Mouse (Mus musculus): Measurements from ENCODE around the gene Rgl2. TPM values are rescaled to one million over a fixed set of nuclear protein-coding genes. Genes with fewer than 3 reads are reported as not detected.

The Rgl2 gene
- polyA plus RNA-seq, 1 experiment from 2014 or later: 27.2 TPM

DNA sequence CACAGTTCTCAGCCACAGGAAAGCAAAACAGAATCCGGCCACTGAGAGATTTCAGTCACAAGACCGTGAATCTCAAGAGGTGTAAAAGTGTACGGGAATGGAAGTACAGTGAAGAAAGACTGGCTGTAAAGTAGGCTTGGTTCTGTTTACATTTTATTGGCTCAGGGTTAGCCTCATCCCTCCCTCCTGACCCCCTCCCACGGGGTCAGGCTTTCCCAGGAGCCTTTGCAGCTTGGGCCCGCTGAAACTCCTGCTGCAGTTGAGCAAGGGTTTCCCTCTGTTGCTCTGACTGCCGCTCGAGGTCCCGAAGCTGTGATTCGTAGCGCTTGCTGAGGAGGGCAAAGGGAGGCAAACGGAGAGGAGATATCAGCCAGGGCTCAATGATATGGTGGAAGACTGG lies 9.4 kb downstream of the Rgl2 start:
- Histone ChIP-seq H3K9ac (ENCODE audit: low read length) (no peak overlapping the region; the same call in 1 of the 2 replicates), H3K4me3 (ENCODE audit: low read depth, low read length) (0 out of 2 replicates have a peak overlapping the region, but pooled peaks have one; percentile 62), H3K9me3 (replicated peaks; ENCODE audit: control insufficient read depth, low read length) (no peaks in the 10 kb centered on the region), H3K4me2 (ENCODE audit: low read length) (no peak overlapping the region; the same call in 1 of the 2 replicates), H3K4me1 (ENCODE audit: control insufficient read depth, insufficient read depth, low read length) (peaks cover 10% of the 10 kb centered on the region), H3K27ac (ENCODE audit: low read depth, low read length) (no peak overlapping the region), H3K36me3 (ENCODE audit: control insufficient read depth, insufficient read depth, low read length) (peaks cover 53% of the 10 kb centered on the region), H3K27me3 (replicated peaks; ENCODE audit: control insufficient read depth, insufficient read depth, low read length) (no peaks in the 10 kb centered on the region)
- ATAC-seq (no peak), DNase-seq (ENCODE audit: low spot score) (no peak)
- 90% methylated on average over 11 of the region's 11 CpGs for WGBS

DNA sequence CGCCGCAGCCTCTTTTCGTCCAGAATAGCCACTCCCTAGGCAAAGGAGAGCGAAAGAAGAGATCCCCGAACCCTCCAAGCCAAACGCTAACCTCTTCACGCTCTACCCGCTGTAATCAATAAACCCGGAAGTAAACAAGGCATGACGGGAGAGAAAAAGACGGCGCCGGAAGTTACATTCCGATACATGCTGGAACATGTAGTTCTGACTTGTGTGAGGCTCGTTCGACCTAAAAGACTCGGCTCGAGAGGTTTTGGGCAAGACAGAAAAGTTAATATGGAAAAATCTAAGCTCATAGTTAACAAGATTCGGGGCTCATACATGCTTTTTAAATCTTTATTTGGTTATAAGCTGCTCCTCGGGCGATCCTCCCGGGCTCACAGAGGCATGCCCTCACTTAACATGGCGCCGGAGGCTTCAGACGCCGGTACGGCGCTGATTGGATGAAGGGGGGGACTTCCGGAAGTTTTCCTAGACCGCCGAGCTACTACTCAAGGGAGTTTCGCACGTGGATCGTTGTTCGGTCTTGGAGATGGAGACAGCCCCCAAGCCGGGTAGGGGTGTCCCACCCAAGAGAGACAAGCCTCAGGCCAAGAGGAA lies 11.0 kb downstream of the Rgl2 start, which contains the start of the genes Pfdn6 and Wdr46:
Gene Pfdn6 (minus strand): TSS at position 138 of the 600 bp plus-strand sequence.
Gene Wdr46 (plus strand): TSS at position 455 of the 600 bp plus-strand sequence.
- H3K27me3 ChIP-seq (replicated peaks; ENCODE audit: control insufficient read depth, insufficient read depth, low read length): no peaks in the 10 kb centered on the region
- under 1% methylated on average over 36 of the region's 36 CpGs for WGBS
- H3K4me2 ChIP-seq (ENCODE audit: low read length): peak within 1 kb of the TSS; percentile 94
- peak within 1 kb of the TSS; percentile 62 for H3K4me3 ChIP-seq (ENCODE audit: low read depth, low read length)
- H3K4me1 ChIP-seq (ENCODE audit: control insufficient read depth, insufficient read depth, low read length): peaks cover 10% of the 10 kb centered on the region
- H3K9me3 ChIP-seq (replicated peaks; ENCODE audit: control insufficient read depth, low read length): no peaks in the 10 kb centered on the region
- H3K36me3 ChIP-seq (ENCODE audit: control insufficient read depth, insufficient read depth, low read length): peaks cover 58% of the 10 kb centered on the region
- ATAC-seq (peak; percentile 95), DNase-seq (ENCODE audit: low spot score) (peak; percentile 97)
- H3K9ac ChIP-seq (ENCODE audit: low read length): peak within 1 kb of the TSS; percentile 68
- H3K27ac ChIP-seq (ENCODE audit: low read depth, low read length): no peak within 1 kb of the TSS

DNA sequence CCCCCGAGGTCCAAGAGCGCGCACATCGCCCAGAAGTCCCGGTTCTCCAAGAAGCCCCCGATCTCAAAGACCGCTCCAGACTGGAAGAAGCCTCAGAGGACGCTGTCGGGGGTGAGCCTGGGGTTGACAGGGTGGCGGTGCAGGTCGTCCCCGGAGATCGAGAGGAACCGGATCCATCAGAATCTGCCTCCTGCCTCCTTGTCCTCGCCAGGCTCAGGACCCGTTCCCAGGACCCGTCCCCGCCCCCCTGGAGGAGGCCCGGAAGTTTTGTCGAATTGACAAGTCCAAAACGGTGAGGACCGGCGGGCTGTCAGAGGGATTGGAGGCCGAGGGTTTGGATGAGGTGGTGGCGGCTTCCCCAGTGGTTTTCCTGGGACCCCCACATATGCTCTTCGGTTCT lies 11.6 kb downstream of the Rgl2 start:
- peak overlapping the region; percentile 62 for H3K4me3 ChIP-seq (ENCODE audit: low read depth, low read length)
- no peak overlapping the region for H3K27ac ChIP-seq (ENCODE audit: low read depth, low read length)
- H3K4me2 ChIP-seq (ENCODE audit: low read length): peak overlapping the region; percentile 94
- no peaks in the 10 kb centered on the region for H3K27me3 ChIP-seq (replicated peaks; ENCODE audit: control insufficient read depth, insufficient read depth, low read length)
- H3K9ac ChIP-seq (ENCODE audit: low read length): peak overlapping the region; percentile 68
- peak; percentile 2; the same call in 1 of the 2 replicates for ATAC-seq
- DNase-seq (ENCODE audit: low spot score): no peak
- H3K36me3 ChIP-seq (ENCODE audit: control insufficient read depth, insufficient read depth, low read length): peaks cover 58% of the 10 kb centered on the region
- WGBS: 2% methylated on average over 26 of the region's 26 CpGs
- H3K4me1 ChIP-seq (ENCODE audit: control insufficient read depth, insufficient read depth, low read length): peaks cover 10% of the 10 kb centered on the region
- H3K9me3 ChIP-seq (replicated peaks; ENCODE audit: control insufficient read depth, low read length): no peaks in the 10 kb centered on the region

DNA sequence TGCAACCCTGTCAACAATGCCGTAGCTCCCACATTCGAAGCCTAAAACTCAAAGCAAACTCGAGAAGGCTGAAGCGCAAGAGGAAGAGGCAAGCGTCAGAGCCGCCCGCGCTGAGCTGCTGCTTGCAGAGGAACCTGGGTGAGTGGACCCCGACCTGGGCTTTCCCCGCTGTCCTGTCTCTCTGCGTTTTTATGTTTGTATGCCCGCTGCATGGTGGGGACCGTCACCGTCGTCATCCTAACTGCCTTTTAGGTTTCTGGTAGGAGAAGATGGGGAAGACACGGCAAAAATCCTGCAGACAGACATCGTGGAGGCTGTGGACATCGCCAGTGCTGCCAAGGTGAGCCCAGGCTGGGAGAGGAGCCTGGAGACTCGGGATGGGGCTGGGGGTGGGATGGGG lies 12.0 kb downstream of the Rgl2 start:
- peak overlapping the region; percentile 94 for H3K4me2 ChIP-seq (ENCODE audit: low read length)
- peak overlapping the region; percentile 62 for H3K4me3 ChIP-seq (ENCODE audit: low read depth, low read length)
- H3K27me3 ChIP-seq (replicated peaks; ENCODE audit: control insufficient read depth, insufficient read depth, low read length): no peaks in the 10 kb centered on the region
- DNase-seq (ENCODE audit: low spot score): no peak
- no peak overlapping the region for H3K27ac ChIP-seq (ENCODE audit: low read depth, low read length)
- WGBS: 69% methylated on average over 19 of the region's 19 CpGs
- peaks cover 10% of the 10 kb centered on the region for H3K4me1 ChIP-seq (ENCODE audit: control insufficient read depth, insufficient read depth, low read length)
- H3K9me3 ChIP-seq (replicated peaks; ENCODE audit: control insufficient read depth, low read length): no peaks in the 10 kb centered on the region
- H3K9ac ChIP-seq (ENCODE audit: low read length): peak overlapping the region; percentile 68
- ATAC-seq: no peak
- peaks cover 62% of the 10 kb centered on the region for H3K36me3 ChIP-seq (ENCODE audit: control insufficient read depth, insufficient read depth, low read length)

DNA sequence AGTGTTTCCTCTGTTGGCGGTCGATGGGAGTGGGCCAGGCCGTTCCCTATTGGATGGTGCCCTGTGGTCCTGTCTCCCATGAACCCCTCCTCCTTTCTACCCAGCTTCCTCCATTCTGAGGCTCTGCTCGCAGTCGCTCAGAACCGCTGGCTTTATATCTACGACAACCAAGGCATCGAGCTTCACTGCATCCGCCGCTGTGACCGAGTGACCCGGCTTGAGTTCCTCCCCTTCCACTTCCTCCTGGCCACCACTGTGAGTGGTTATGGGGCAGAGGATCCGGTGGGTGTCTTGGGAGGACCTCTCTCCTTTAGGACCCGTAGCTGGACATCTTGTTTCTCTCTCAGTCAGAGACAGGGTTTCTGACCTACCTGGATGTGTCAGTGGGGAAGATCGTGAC lies 14.1 kb downstream of the Rgl2 start:
- peaks cover 58% of the 10 kb centered on the region for H3K36me3 ChIP-seq (ENCODE audit: control insufficient read depth, insufficient read depth, low read length)
- ATAC-seq: no peak
- 95% methylated on average over 15 of the region's 15 CpGs for WGBS

DNA sequence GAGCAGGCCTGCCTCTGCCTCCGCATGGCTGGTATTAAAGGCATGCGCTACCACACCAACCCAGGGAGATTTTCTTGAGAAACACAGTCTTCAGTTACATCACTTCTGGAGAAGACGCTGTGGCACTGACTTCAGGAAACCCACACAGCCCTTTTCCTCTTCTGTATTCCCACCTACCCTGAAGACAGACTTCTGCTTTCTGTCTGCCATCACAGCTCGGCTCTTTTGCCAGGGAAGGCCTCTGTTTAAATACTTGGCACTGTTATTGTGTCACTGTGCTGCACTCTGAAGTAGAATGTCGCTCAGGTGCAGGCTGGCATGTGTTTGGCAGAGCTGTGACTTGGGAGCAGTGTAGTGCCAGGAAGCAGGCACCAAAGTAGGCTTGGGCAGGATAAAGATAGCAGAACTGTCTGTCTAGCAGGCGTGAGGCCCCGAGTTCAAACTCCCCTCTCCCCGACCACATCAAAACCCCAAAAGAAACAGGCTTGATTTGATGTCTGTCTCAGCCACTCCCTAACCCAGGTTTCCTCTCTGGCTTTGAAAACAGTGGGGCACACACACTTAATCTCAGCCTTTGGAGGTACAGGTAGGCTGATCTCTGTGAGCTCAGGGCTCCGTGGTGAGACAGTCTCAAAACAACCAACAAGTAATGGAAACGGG lies 18.2 kb downstream of the Rgl2 start:
- Histone ChIP-seq H3K4me2 (ENCODE audit: low read length) (no peak overlapping the region), H3K27me3 (replicated peaks; ENCODE audit: control insufficient read depth, insufficient read depth, low read length) (no peaks in the 10 kb centered on the region), H3K4me1 (ENCODE audit: control insufficient read depth, insufficient read depth, low read length) (peaks cover 13% of the 10 kb centered on the region), H3K9ac (ENCODE audit: low read length) (no peak overlapping the region), H3K36me3 (ENCODE audit: control insufficient read depth, insufficient read depth, low read length) (peaks cover 81% of the 10 kb centered on the region), H3K4me3 (ENCODE audit: low read depth, low read length) (no peak overlapping the region), H3K9me3 (replicated peaks; ENCODE audit: control insufficient read depth, low read length) (no peaks in the 10 kb centered on the region), H3K27ac (ENCODE audit: low read depth, low read length) (no peak overlapping the region)
- DNase-seq (ENCODE audit: low spot score): no peak
- 90% methylated on average over 10 of the region's 10 CpGs for WGBS
- no peak for ATAC-seq

More for the DNA sequence above, 14.1 kb downstream of the Rgl2 start:
- peaks cover 10% of the 10 kb centered on the region for H3K4me1 ChIP-seq (ENCODE audit: control insufficient read depth, insufficient read depth, low read length)
- no peak overlapping the region for H3K27ac ChIP-seq (ENCODE audit: low read depth, low read length)
- no peak overlapping the region for H3K9ac ChIP-seq (ENCODE audit: low read length)
- no peak overlapping the region for H3K4me3 ChIP-seq (ENCODE audit: low read depth, low read length)
- no peaks in the 10 kb centered on the region for H3K27me3 ChIP-seq (replicated peaks; ENCODE audit: control insufficient read depth, insufficient read depth, low read length)
- no peaks in the 10 kb centered on the region for H3K9me3 ChIP-seq (replicated peaks; ENCODE audit: control insufficient read depth, low read length)
- DNase-seq (ENCODE audit: low spot score): no peak
- H3K4me2 ChIP-seq (ENCODE audit: low read length): no peak overlapping the region

DNA sequence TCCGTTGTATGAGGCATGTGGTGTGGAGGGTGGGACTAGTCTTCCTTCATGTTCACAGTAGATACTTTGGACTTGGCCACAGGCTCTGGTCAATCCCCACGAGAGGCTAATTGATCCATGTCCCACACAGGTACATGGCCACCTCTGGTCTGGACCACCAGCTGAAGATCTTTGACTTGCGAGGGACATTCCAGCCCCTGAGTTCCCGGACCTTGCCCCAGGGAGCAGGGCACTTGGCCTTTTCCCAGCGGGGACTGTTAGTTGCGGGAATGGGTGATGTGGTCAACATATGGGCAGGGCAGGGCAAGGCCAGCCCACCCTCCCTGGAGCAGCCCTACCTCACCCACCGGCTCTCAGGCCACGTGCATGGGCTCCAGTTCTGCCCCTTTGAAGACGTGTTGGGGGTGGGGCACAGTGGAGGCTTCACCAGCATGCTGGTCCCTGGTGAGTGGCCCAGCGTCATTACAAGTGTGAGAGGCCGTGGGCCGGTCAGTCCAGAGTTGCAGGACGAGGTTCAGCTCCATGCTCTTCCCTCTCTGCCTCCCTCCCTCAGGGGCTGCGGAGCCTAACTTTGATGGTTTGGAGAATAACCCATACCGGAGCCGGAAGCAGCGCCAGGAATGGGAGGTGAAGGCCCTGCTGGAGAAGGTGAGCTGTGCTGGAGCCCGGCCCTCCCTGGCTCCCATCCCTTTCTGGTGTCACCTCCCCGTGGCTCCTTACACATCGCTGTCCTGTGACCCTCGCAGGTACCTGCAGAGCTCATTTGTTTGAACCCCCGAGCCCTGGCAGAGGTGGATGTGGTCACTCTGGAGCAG lies 19.0 kb downstream of the Rgl2 start:
- DNase-seq (ENCODE audit: low spot score): no peak
- Histone ChIP-seq H3K4me1 (ENCODE audit: control insufficient read depth, insufficient read depth, low read length) (peaks cover 13% of the 10 kb centered on the region), H3K9me3 (replicated peaks; ENCODE audit: control insufficient read depth, low read length) (no peaks in the 10 kb centered on the region), H3K27me3 (replicated peaks; ENCODE audit: control insufficient read depth, insufficient read depth, low read length) (no peaks in the 10 kb centered on the region), H3K27ac (ENCODE audit: low read depth, low read length) (no peak overlapping the region), H3K36me3 (ENCODE audit: control insufficient read depth, insufficient read depth, low read length) (peaks cover 83% of the 10 kb centered on the region), H3K4me2 (ENCODE audit: low read length) (no peak overlapping the region), H3K4me3 (ENCODE audit: low read depth, low read length) (no peak overlapping the region), H3K9ac (ENCODE audit: low read length) (no peak overlapping the region)
- ATAC-seq: no peak
- 90% methylated on average over 22 of the region's 22 CpGs for WGBS

DNA sequence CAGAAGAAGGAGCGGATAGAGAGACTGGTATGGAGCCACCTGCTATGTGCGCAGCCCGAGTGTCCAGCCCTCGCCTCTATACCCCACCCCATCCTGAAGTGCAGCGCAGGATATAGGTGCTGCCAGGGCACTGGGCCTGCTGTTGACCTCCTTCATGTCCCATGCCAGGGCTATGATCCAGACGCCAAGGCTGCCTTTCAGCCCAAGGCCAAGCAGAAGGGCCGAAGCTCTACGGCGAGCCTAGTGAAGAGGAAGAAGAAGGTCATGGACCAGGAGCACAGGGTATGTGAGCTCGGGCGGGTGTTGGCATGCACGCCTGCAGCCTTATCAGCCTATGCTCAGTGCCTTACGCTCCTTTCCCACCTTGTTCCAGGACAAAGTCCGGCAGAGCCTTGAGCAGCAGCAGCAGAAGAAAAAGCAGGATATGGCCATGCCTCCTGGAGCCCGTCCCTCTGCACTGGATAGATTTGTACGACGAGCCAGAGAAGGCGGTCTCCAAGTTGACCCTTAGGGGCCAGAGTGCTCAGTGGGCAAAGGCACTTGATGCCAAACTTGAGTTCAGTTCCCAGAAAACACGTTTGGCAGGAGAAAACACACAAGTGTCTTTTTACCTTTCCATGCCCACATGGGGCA lies 19.7 kb downstream of the Rgl2 start:
- WGBS: 91% methylated on average over 19 of the region's 19 CpGs
- Histone ChIP-seq H3K36me3 (ENCODE audit: control insufficient read depth, insufficient read depth, low read length) (peaks cover 83% of the 10 kb centered on the region), H3K4me2 (ENCODE audit: low read length) (no peak overlapping the region)

More for the DNA sequence above, 19.7 kb downstream of the Rgl2 start:
- Histone ChIP-seq H3K27me3 (replicated peaks; ENCODE audit: control insufficient read depth, insufficient read depth, low read length) (no peaks in the 10 kb centered on the region), H3K27ac (ENCODE audit: low read depth, low read length) (no peak overlapping the region), H3K9me3 (replicated peaks; ENCODE audit: control insufficient read depth, low read length) (no peaks in the 10 kb centered on the region), H3K9ac (ENCODE audit: low read length) (no peak overlapping the region), H3K4me1 (ENCODE audit: control insufficient read depth, insufficient read depth, low read length) (peaks cover 15% of the 10 kb centered on the region), H3K4me3 (ENCODE audit: low read depth, low read length) (no peak overlapping the region)
- no peak for DNase-seq (ENCODE audit: low spot score)
- ATAC-seq: no peak

All from forebrain, embryonic 14.5 days (tissue).